Mouse (Mus musculus) adrenal gland, adult 8-10 months (tissue): ENCODE data around the gene Dmc1. TPM values are rescaled to one million over a fixed set of nuclear protein-coding genes. Genes with fewer than 3 reads are reported as not detected.
A peak's percentile ranks its signal among the peaks of the same experiment; 100 is the strongest.

Source experiments
- DNase-seq: peaks from one replicate; pipeline ENCODE4 v3.0.0; 2022
- microRNA-seq, 2 experiments: library from miRNA; unstranded; fragments of <30 nt; microRNA quantifications; one replicate each; pipeline ENCODE4 v1.2.0; 2022
- total RNA-seq, 4 experiments: library from RNA; stranded (reverse); gene quantifications; 2 replicates each; pipeline ENCODE4 v1.2.4; 2022

Dmc1 gene
- total RNA-seq, 4 experiments from 2014 or later = 1.5 to 6.3 (median 2.7) TPM

DNA sequence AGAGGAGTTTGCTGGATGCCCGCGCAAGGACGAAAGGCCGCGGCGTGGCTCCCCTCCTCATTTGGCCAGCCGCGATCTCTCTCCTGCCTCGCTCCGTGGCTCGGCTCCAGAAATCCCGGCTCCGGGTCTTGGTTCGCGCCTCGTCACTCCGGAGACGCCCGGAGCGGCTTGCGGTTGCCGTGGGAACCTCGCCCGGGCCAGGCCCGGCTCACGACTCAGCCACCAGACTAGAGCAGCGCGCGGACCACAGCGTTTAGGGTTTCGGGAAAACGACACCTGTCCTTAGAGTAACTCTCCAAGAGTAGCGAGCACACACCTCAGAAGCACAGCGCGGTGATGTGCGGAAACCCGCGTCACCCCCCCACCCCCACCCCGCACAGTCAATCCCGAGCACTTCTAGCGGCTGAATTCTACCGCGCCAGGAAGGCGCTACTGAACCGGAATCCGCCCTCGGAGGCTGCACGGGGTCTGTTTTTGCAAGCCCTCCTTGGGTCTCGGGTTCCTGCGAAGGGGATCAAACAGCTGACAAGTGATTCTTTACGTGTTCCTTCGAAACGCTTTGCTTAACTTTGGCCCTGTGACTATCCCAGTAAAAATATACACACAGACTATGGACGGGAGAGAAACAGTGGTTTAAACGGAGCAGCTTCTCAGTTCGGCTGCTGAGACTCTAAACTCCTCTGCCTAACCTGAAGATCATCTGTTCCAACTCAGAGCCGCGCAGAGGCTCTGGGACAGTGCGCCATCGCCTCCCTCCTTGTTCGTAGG, 93.2 kb downstream of the Dmc1 start:
- peak; percentile 67 for DNase-seq

Small RNA genes lying within 50 kb of the gene (microRNA-seq; reads per million reads assigned to microRNA genes)
- gene Gm27903 = 0 reads per million in 2 experiments

Other genes with a start within 250 kb of the Dmc1 start
- 10 to 100 TPM; 39.1 to 76.8 (median 65.3) TPM for gene Tmem184b, start 201.5 kb downstream of the Dmc1 start, total RNA-seq
- 100 to 1,000 TPM in 2 of 4 experiments, 10 to 100 TPM in 2; 80.4 to 126 (median 97.1) TPM for gene Csnk1e, start 149.5 kb downstream of the Dmc1 start, total RNA-seq
- 1 to 10 TPM in 2 of 4 experiments, under 1 TPM in 2; 0.38 to 6.2 (median 2.8) TPM for gene Kcnj4, start 99.9 kb downstream of the Dmc1 start, total RNA-seq
- 1 to 10 TPM; 2.1 to 5.3 (median 2.8) TPM for gene Kdelr3, start 88.7 kb downstream of the Dmc1 start, total RNA-seq
- 100 to 1,000 TPM; 277 to 438 (median 365) TPM for gene Ddx17, start 58.4 kb downstream of the Dmc1 start, total RNA-seq
- 1 to 10 TPM; 2.8 to 6.2 (median 4.4) TPM for gene Fam227a, start 53.8 kb upstream of the Dmc1 start, total RNA-seq
- gene Cby1, start 54.1 kb upstream of the Dmc1 start, total RNA-seq = 10 to 100 TPM; 21.7 to 31.1 (median 24.9) TPM
- gene Tomm22, start 65.8 kb upstream of the Dmc1 start, total RNA-seq = 100 to 1,000 TPM in 2 of 4 experiments, 10 to 100 TPM in 2; 95.5 to 120 (median 105) TPM
- gene Josd1, start 82.8 kb upstream of the Dmc1 start, total RNA-seq = 10 to 100 TPM; 22.8 to 30.3 (median 25.0) TPM
- 10 to 100 TPM; 27.2 to 43.1 (median 32.1) TPM for gene Gtpbp1, start 85.7 kb upstream of the Dmc1 start, total RNA-seq
- gene Sun2, start 137.4 kb upstream of the Dmc1 start, total RNA-seq = 10 to 100 TPM; 48.3 to 71.4 (median 53.9) TPM
- gene Dnal4, start 172.7 kb upstream of the Dmc1 start, total RNA-seq = 10 to 100 TPM; 22.0 to 27.1 (median 23.5) TPM
- 10 to 100 TPM in 2 of 4 experiments, 1 to 10 TPM in 2; 6.4 to 11.9 (median 9.4) TPM for gene Nptxr, start 199.7 kb upstream of the Dmc1 start, total RNA-seq
- gene Npcd, start 229.1 kb upstream of the Dmc1 start, total RNA-seq = 1 to 10 TPM in 3 of 4 experiments, not detected in 1; 1.1 to 2.4 (median 1.6) TPM
- 10 to 100 TPM; 55.0 to 88.9 (median 65.5) TPM for gene Cbx6, start 229.6 kb upstream of the Dmc1 start, total RNA-seq